Mouse (Mus musculus): ENCODE data around the gene Paics. TPM values are rescaled to one million over a fixed set of nuclear protein-coding genes. Genes with fewer than 3 reads are reported as not detected.

The Paics gene
- total RNA-seq, 1 experiment from 2014 or later, result 504 TPM

DNA sequence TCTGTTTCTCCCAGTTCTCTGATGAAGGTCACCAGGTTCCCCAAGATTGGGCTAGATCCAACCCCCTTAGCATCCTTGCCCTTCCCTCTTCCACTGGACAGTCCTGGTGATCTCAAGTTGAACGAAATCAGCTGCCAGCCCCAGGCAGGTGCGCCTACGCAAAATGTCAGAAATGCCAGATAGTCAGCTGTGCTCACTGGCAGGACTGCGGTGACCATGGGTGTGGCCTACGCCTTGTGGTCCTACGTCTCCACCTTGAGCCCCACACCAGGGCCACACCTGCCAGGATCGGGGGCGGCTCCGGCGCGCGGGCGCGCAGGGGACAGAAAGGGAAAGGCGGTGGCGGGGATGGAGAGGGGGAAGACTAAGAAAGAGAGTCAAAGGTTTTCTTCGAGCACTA lies 50.1 kb downstream of the Paics start:
- ATAC-seq (replicated peaks; ENCODE audit: low read depth, poor library complexity, severe bottlenecking), result no peak

GRCm38 (mm10) chr5:77004051-77004821 lies 53.1 kb downstream of the Paics start, which contains the start of gene Arl9:
Gene Arl9 (plus strand): TSS chr5:77004055.
- no peak for ATAC-seq (replicated peaks; ENCODE audit: low read depth, poor library complexity, severe bottlenecking)

DNA sequence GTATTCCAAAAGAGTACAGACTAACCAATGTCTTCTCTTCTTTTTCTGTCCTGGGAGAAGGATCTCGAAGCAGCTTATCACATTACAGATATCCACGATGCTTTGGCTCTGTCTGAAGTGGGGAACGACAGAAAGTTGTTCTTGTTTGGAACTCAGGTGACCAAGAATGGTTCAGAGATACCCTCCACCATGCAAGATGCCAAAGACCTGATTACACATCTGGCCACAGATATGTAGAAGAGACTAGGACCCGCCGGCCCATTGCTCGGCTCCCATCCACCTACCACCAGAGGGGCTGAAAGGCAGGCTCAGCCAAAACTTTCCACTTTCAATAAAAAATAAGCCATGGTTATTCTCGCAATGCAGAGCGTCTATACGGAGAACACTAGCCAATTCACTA lies 59.2 kb downstream of the Paics start:
- no peak for ATAC-seq (replicated peaks; ENCODE audit: low read depth, poor library complexity, severe bottlenecking)

DNA sequence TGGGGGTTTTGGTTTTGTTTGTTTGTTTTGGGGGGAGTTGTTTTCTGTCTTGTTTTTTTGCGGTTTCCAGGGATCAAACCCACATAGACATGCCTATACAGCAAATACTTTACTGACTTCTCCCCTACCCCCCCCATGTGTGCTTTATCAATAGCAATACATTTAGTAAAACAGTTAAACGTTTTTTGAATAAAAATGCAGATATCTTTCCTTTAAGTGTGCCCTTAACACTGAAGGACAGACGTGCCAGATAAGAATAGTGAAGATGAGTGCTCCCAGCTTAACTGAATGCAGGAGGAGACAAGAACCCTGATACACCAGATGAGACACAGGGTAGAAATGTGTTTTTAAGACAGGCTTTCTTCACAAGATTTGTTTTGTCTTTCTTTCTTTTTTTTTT lies 60.0 kb downstream of the Paics start:
- ATAC-seq (replicated peaks; ENCODE audit: low read depth, poor library complexity, severe bottlenecking), result no peak

- ATAC-seq (replicated peaks; ENCODE audit: low read depth, poor library complexity, severe bottlenecking), result peak; percentile 64
Measured at GRCm38 (mm10) chr5:77013171-77013570, 62.1 kb downstream of the Paics start.

- ATAC-seq (replicated peaks; ENCODE audit: low read depth, poor library complexity, severe bottlenecking), result peak; percentile 88
Measured at GRCm38 (mm10) chr5:77015544-77016482, 64.7 kb downstream of the Paics start, which contains the start of gene Thegl. Gene Thegl (plus strand): TSS chr5:77016023.

Other genes starting within 250 kb of the Paics start
- 33.4 and 46.2 TPM in 2 replicates for gene Aasdh, start 45.8 kb upstream of the Paics start, total RNA-seq (2017)
- gene Ppat, start 271 bp downstream of the Paics start, total RNA-seq (2017), result 104 TPM in 2 replicates
- gene Srp72, start 23.4 kb downstream of the Paics start, total RNA-seq (2017), result 119 and 157 TPM in 2 replicates
- not detected in 2 replicates for gene Arl9, start 52.7 kb downstream of the Paics start, total RNA-seq (2017)
- gene Thegl, start 64.7 kb downstream of the Paics start, total RNA-seq (2017), result 0.23 TPM in 1 of 2 replicates, not detected in the other
- gene Hopx, start 163.8 kb downstream of the Paics start, total RNA-seq (2017), result 1.2 TPM in 1 of 2 replicates, not detected in the other

Data from common myeloid progenitor, adult 5-6 weeks (primary cell).